Mouse (Mus musculus) granulocyte monocyte progenitor cell, adult 5-6 weeks (primary cell): ENCODE measurements around the gene Magi1. TPM values are rescaled to one million over a fixed set of nuclear protein-coding genes. Genes with fewer than 3 reads are reported as not detected.

Source experiments
- total RNA-seq, 2 experiments: library from RNA; stranded (forward) in 1 of 2; stranded (reverse) in 1 of 2; fragments of 200-712, 200-1000 nt in 1 of 2; fragments of >200 nt in 1 of 2; fragmentation: Nextera tagmentation in 1 of 2; gene quantifications; 2 replicates each; pipeline ENCODE4 v1.2.3; 2014 to 2017

Gene Magi1
- total RNA-seq, 2 experiments from 2014 or later: 0.10 TPM; not detected in 1

Other genes starting within 250 kb of the Magi1 start
- gene Slc25a26, start 216.4 kb upstream of the Magi1 start, total RNA-seq (2014; fragmentation: Nextera tagmentation): 9.4 and 10.9 TPM in 2 replicates
- 5.6 and 7.3 TPM in 2 replicates for gene Slc25a26, start 216.4 kb upstream of the Magi1 start, total RNA-seq (2017)